Mouse (Mus musculus): ENCODE data around the gene Elmod1.
"Not testable (repeated sequence)": the region's sequence is repeated elsewhere in the genome, so short reads cannot be mapped to it uniquely, and the experiment has no call there.

Gene Elmod1

GRCm38 (mm10) chr9:53975122-53975518 is at the start of gene Elmod1:
Elmod1 (minus strand) TSS chr9:53975301.
- peak; percentile 12 for DNase-seq

- DNase-seq: peak; percentile 27
These were observed 47.7 kb upstream of the Elmod1 start for GRCm38 (mm10) chr9:54022795-54023194.

- no peak for DNase-seq
These were observed 19.4 kb upstream of the Elmod1 start for GRCm38 (mm10) chr9:53994528-53994927.

- DNase-seq: not testable (repeated sequence)
These were observed 17.5 kb upstream of the Elmod1 start for GRCm38 (mm10) chr9:53992567-53992966.

GRCm38 (mm10) chr9:53990921-53991320 is 15.8 kb upstream of the Elmod1 start:
- peak; percentile 21 for DNase-seq

- DNase-seq: peak; percentile 8
These were observed 11.9 kb upstream of the Elmod1 start for GRCm38 (mm10) chr9:53986972-53987371.

GRCm38 (mm10) chr9:53984868-53985267 is 9.8 kb upstream of the Elmod1 start:
- peak; percentile 48 for DNase-seq

GRCm38 (mm10) chr9:53974328-53975121 is 576 bp downstream of the Elmod1 start:
- DNase-seq: no peak

GRCm38 (mm10) chr9:53973929-53974327 is 1.2 kb downstream of the Elmod1 start:
- DNase-seq: no peak

GRCm38 (mm10) chr9:53973241-53973640 is 1.9 kb downstream of the Elmod1 start:
- no peak for DNase-seq

- DNase-seq: no peak
These were observed 2.7 kb downstream of the Elmod1 start for GRCm38 (mm10) chr9:53972358-53972757.

GRCm38 (mm10) chr9:53967610-53968368 is 7.3 kb downstream of the Elmod1 start:
- no peak for DNase-seq

- DNase-seq: no peak
These were observed 18.1 kb downstream of the Elmod1 start for GRCm38 (mm10) chr9:53957021-53957420.

- DNase-seq: no peak
These were observed 20.2 kb downstream of the Elmod1 start for GRCm38 (mm10) chr9:53954853-53955252.

GRCm38 (mm10) chr9:53947463-53947862 is 27.6 kb downstream of the Elmod1 start:
- no peak for DNase-seq

GRCm38 (mm10) chr9:53938555-53938954 is 36.5 kb downstream of the Elmod1 start:
- no peak for DNase-seq

- DNase-seq: peak; percentile 3
These were observed 40.9 kb downstream of the Elmod1 start for GRCm38 (mm10) chr9:53934179-53934578.

- DNase-seq: no peak
These were observed 41.7 kb downstream of the Elmod1 start for GRCm38 (mm10) chr9:53933375-53933774.

- no peak for DNase-seq
These were observed 44.2 kb downstream of the Elmod1 start for GRCm38 (mm10) chr9:53930906-53931305.

GRCm38 (mm10) chr9:53921061-53921460 is 54.0 kb downstream of the Elmod1 start:
- DNase-seq: no peak

- DNase-seq: no peak
These were observed 59.0 kb downstream of the Elmod1 start for GRCm38 (mm10) chr9:53915929-53916721.

GRCm38 (mm10) chr9:53910823-53911222 is 64.3 kb downstream of the Elmod1 start:
- no peak for DNase-seq

GRCm38 (mm10) chr9:53910331-53910730 is 64.8 kb downstream of the Elmod1 start:
- DNase-seq: no peak

Data from lung, postnatal 36 days (tissue).